Mouse (Mus musculus) embryonic fibroblast, embryonic 13.5 days (primary cell): ENCODE results near the gene Vamp4.

Experiments used
- CTCF ChIP-seq: IDR thresholded peaks from 2 replicates; pipeline ENCODE4 v1.5.1; 2011; ENCODE audit warnings: mild to moderate bottlenecking, control low read depth, low read length, moderate library complexity, borderline replicate concordance; ENCODE audit not compliant: insufficient read depth
- POLR2A ChIP-seq: IDR thresholded peaks from 2 replicates; pipeline ENCODE4 v1.6.1; 2011; ENCODE audit warnings: low read depth, mild to moderate bottlenecking, control low read depth, low read length, moderate library complexity

GRCm38 (mm10) chr1:162615511-162615910 lies 45.2 kb downstream of the Vamp4 start:
- TF ChIP-seq POLR2A (no peak), CTCF (no peak)
